Mouse (Mus musculus): Measurements from ENCODE around the gene Ppp4r3b.
A peak's percentile ranks its signal among the peaks of the same experiment; 100 is the strongest.

The Ppp4r3b gene

GRCm38 (mm10) chr11:29238047-29238446 lies 65.4 kb downstream of the Ppp4r3b start:
- DNase-seq (ENCODE audit: low spot score in 2 of 2) = no peak

- no peak for DNase-seq (ENCODE audit: low spot score in 2 of 2)
Observed at GRCm38 (mm10) chr11:29238551-29238950, 65.9 kb downstream of the Ppp4r3b start.

GRCm38 (mm10) chr11:29239353-29239752 lies 66.7 kb downstream of the Ppp4r3b start:
- no peak for DNase-seq (ENCODE audit: low spot score in 2 of 2)

GRCm38 (mm10) chr11:29241961-29242360 lies 69.3 kb downstream of the Ppp4r3b start:
- no peak for DNase-seq (ENCODE audit: low spot score in 2 of 2)

GRCm38 (mm10) chr11:29245988-29246387 lies 73.3 kb downstream of the Ppp4r3b start:
- DNase-seq (ENCODE audit: low spot score in 2 of 2) = no peak

GRCm38 (mm10) chr11:29246883-29247650 lies 74.4 kb downstream of the Ppp4r3b start, which contains the start of gene Cfap36:
Gene Cfap36 (minus strand): TSS chr11:29247409.
- DNase-seq (ENCODE audit: low spot score in 2 of 2) = peak; percentile 82 to 86

GRCm38 (mm10) chr11:29247725-29248124 lies 75.0 kb downstream of the Ppp4r3b start:
- no peak for DNase-seq (ENCODE audit: low spot score in 2 of 2)

- DNase-seq (ENCODE audit: low spot score in 2 of 2) = no peak
Observed at GRCm38 (mm10) chr11:29248386-29248785, 75.7 kb downstream of the Ppp4r3b start.

- DNase-seq (ENCODE audit: low spot score in 2 of 2) = no peak
Observed at GRCm38 (mm10) chr11:29254643-29255042, 82.0 kb downstream of the Ppp4r3b start.

GRCm38 (mm10) chr11:29267824-29268223 lies 95.1 kb downstream of the Ppp4r3b start:
- no peak for DNase-seq (ENCODE audit: low spot score in 2 of 2)

All from urinary bladder, adult 18-20 months (tissue).